Mouse (Mus musculus) limb, embryonic 11.5 days (tissue): Measurements from ENCODE around the gene Col7a1. TPM values are rescaled to one million over a fixed set of nuclear protein-coding genes. Genes with fewer than 3 reads are reported as not detected.

Experiments used
- ATAC-seq: fragments of 200-750 bp; cut with Nextera tagmentation; 2 replicates; pipeline ENCODE4 v1.8.0; 2017; ENCODE audit warnings: low read depth; ENCODE audit not compliant: insufficient number of reproducible peaks, low FRiP score, low TSS enrichment
- DNase-seq: peaks from one replicate; pipeline ENCODE4 v3.0.0-alpha.2; 2015; ENCODE audit warnings: low spot score
- H3K27ac ChIP-seq: fragments of 300-500 bp; sonication (generic); replicated peaks from 2 replicates; pipeline ENCODE4 v1.5.1; 2014; ENCODE audit warnings: low read depth, mild to moderate bottlenecking, low read length
- H3K27me3 ChIP-seq: fragments of 300-500 bp; sonication (generic); 2 replicates; pipeline ENCODE4 v1.6.1; 2014; ENCODE audit warnings: mild to moderate bottlenecking, low read length, mixed read lengths; ENCODE audit not compliant: control insufficient read depth, insufficient read depth
- H3K36me3 ChIP-seq: fragments of 300-500 bp; sonication (generic); 2 replicates; pipeline ENCODE4 v1.6.1; 2014; ENCODE audit warnings: mild to moderate bottlenecking, low read length, moderate library complexity, mixed read lengths; ENCODE audit not compliant: control insufficient read depth, insufficient read depth
- H3K4me1 ChIP-seq: fragments of 300-500 bp; sonication (generic); 2 replicates; pipeline ENCODE4 v1.6.1; 2014; ENCODE audit warnings: low read length, mixed read lengths; ENCODE audit not compliant: control insufficient read depth, insufficient read depth
- H3K4me2 ChIP-seq: fragments of 300-500 bp; sonication (generic); 2 replicates; pipeline ENCODE4 v1.6.1; 2014; ENCODE audit warnings: low read depth, mild to moderate bottlenecking, moderate library complexity; ENCODE audit not compliant: severe bottlenecking
- H3K4me3 ChIP-seq: fragments of 300-500 bp; sonication (generic); 2 replicates; pipeline ENCODE4 v1.5.1; 2014; ENCODE audit warnings: low read depth, low read length
- H3K9ac ChIP-seq: fragments of 300-500 bp; sonication (generic); 2 replicates; pipeline ENCODE4 v1.6.1; 2014; ENCODE audit warnings: mild to moderate bottlenecking, low read length
- H3K9me3 ChIP-seq: fragments of 300-500 bp; sonication (generic); 2 replicates; pipeline ENCODE4 v1.6.1; 2016; ENCODE audit warnings: low read length; ENCODE audit not compliant: control insufficient read depth
- WGBS: fragments of 180-500 bp; shearing (Covaris S2); extraction: QIAGEN DNeasy Blood & Tissue Kit; methylation state at CpG from one replicate; pipeline ENCODE4 v1.1.7; 2014; 5-methylcytosine and 5-hydroxymethylcytosine counted together
- polyA plus RNA-seq: library from polyadenylated mRNA; unstranded; fragments of >200 nt; fragmentation: Nextera tagmentation; extraction: Ambion mirVana; gene quantifications from 2 replicates; pipeline ENCODE4 v1.2.1, GENCODE M21; 2014

Col7a1 gene
- 4.7 and 5.0 TPM in 2 replicates for polyA plus RNA-seq

- 11% methylated on average over 15 of the region's 15 CpGs for WGBS
- Histone ChIP-seq H3K27me3 (peaks cover 14% of the 10 kb centered on the region), H3K36me3 (peaks cover 6% of the 10 kb centered on the region; the same call in 1 of the 2 replicates), H3K9ac (peak within 1 kb of the TSS; percentile 47; the same call in 1 of the 2 replicates), H3K27ac (no peak within 1 kb of the TSS), H3K4me2 (peak within 1 kb of the TSS; percentile 40), H3K4me3 (no peak within 1 kb of the TSS), H3K4me1 (peaks cover 23% of the 10 kb centered on the region), H3K9me3 (no peaks in the 10 kb centered on the region)
- ATAC-seq (no peak), DNase-seq (peak; percentile 32)
Observed at GRCm38 (mm10) chr9:108953081-108953636, at the start of gene Col7a1. TSS of gene Col7a1 (plus strand) at chr9:108953586.

GRCm38 (mm10) chr9:108912308-108912707 lies 41.1 kb upstream of the Col7a1 start:
- H3K9ac ChIP-seq, result no peak overlapping the region
- H3K4me3 ChIP-seq, result no peak overlapping the region
- no peak overlapping the region for H3K4me2 ChIP-seq
- no peaks in the 10 kb centered on the region for H3K4me1 ChIP-seq
- ATAC-seq (no peak), DNase-seq (no peak)
- no peak overlapping the region for H3K27ac ChIP-seq
- 71% methylated on average over 6 of the region's 6 CpGs for WGBS
- no peaks in the 10 kb centered on the region for H3K9me3 ChIP-seq
- H3K27me3 ChIP-seq, result no peaks in the 10 kb centered on the region
- no peaks in the 10 kb centered on the region for H3K36me3 ChIP-seq

GRCm38 (mm10) chr9:108913161-108913560 lies 40.2 kb upstream of the Col7a1 start:
- no peak overlapping the region for H3K27ac ChIP-seq
- no peak for DNase-seq
- no peak for ATAC-seq

GRCm38 (mm10) chr9:108913621-108914020 lies 39.8 kb upstream of the Col7a1 start:
- H3K9ac ChIP-seq, result no peak overlapping the region
- no peak overlapping the region for H3K27ac ChIP-seq
- ATAC-seq (no peak), DNase-seq (no peak)
- H3K9me3 ChIP-seq, result no peaks in the 10 kb centered on the region
- WGBS, result 82% methylated on average over 10 of the region's 10 CpGs
- no peaks in the 10 kb centered on the region for H3K4me1 ChIP-seq
- H3K36me3 ChIP-seq, result no peaks in the 10 kb centered on the region
- H3K4me2 ChIP-seq, result no peak overlapping the region
- no peak overlapping the region for H3K4me3 ChIP-seq
- H3K27me3 ChIP-seq, result no peaks in the 10 kb centered on the region

More at GRCm38 (mm10) chr9:108913161-108913560, 40.2 kb upstream of the Col7a1 start:
- Histone ChIP-seq H3K4me2 (no peak overlapping the region), H3K9ac (no peak overlapping the region), H3K36me3 (no peaks in the 10 kb centered on the region), H3K4me1 (no peaks in the 10 kb centered on the region), H3K27me3 (no peaks in the 10 kb centered on the region), H3K9me3 (no peaks in the 10 kb centered on the region), H3K4me3 (no peak overlapping the region)
- 92% methylated on average over 7 of the region's 7 CpGs for WGBS

GRCm38 (mm10) chr9:108914491-108914890 lies 38.9 kb upstream of the Col7a1 start, which contains the start of gene Tmem89:
TSS of gene Tmem89 (plus strand) at chr9:108914619.
- DNase-seq (no peak), ATAC-seq (no peak)
- H3K9ac ChIP-seq, result no peak within 1 kb of the TSS; the same call in 1 of the 2 replicates
- H3K4me2 ChIP-seq, result no peak within 1 kb of the TSS
- WGBS, result 84% methylated on average over 6 of the region's 6 CpGs
- H3K27me3 ChIP-seq, result no peaks in the 10 kb centered on the region
- no peak within 1 kb of the TSS for H3K27ac ChIP-seq
- H3K4me3 ChIP-seq, result no peak within 1 kb of the TSS
- no peaks in the 10 kb centered on the region for H3K36me3 ChIP-seq
- no peaks in the 10 kb centered on the region for H3K9me3 ChIP-seq
- no peaks in the 10 kb centered on the region for H3K4me1 ChIP-seq

- H3K4me1 ChIP-seq, result no peaks in the 10 kb centered on the region
- no peak overlapping the region for H3K4me2 ChIP-seq
- DNase-seq (no peak), ATAC-seq (no peak)
- H3K9me3 ChIP-seq, result no peaks in the 10 kb centered on the region
- no peak overlapping the region for H3K27ac ChIP-seq
- H3K27me3 ChIP-seq, result no peaks in the 10 kb centered on the region
- 56% methylated on average over 8 of the region's 8 CpGs for WGBS
- no peak overlapping the region for H3K4me3 ChIP-seq
- no peaks in the 10 kb centered on the region for H3K36me3 ChIP-seq
- no peak overlapping the region for H3K9ac ChIP-seq
Observed at GRCm38 (mm10) chr9:108925897-108926296, 27.5 kb upstream of the Col7a1 start.

- 86% methylated on average over 3 of the region's 3 CpGs for WGBS
- Histone ChIP-seq H3K9me3 (no peaks in the 10 kb centered on the region), H3K36me3 (no peaks in the 10 kb centered on the region), H3K4me1 (no peaks in the 10 kb centered on the region), H3K9ac (no peak overlapping the region), H3K4me3 (no peak overlapping the region), H3K27me3 (no peaks in the 10 kb centered on the region), H3K4me2 (no peak overlapping the region), H3K27ac (no peak overlapping the region)
- DNase-seq (no peak), ATAC-seq (no peak)
Observed at GRCm38 (mm10) chr9:108928424-108928823, 25.0 kb upstream of the Col7a1 start.

GRCm38 (mm10) chr9:108935991-108936390 lies 17.4 kb upstream of the Col7a1 start:
- peaks cover 16% of the 10 kb centered on the region for H3K36me3 ChIP-seq
- no peak overlapping the region for H3K9ac ChIP-seq
- H3K4me3 ChIP-seq, result no peak overlapping the region; the same call in 1 of the 2 replicates
- 18% methylated on average over 3 of the region's 3 CpGs for WGBS
- no peaks in the 10 kb centered on the region for H3K4me1 ChIP-seq
- H3K27ac ChIP-seq, result no peak overlapping the region
- ATAC-seq, result no peak
- no peak for DNase-seq
- no peak overlapping the region for H3K4me2 ChIP-seq
- H3K9me3 ChIP-seq, result no peaks in the 10 kb centered on the region
- H3K27me3 ChIP-seq, result no peaks in the 10 kb centered on the region
